Mouse (Mus musculus): ENCODE measurements at regions not wholly inside any gene's neighbourhood (a gene's known extent, or its start where the extent isn't known, plus 50 kb on each side); places are given as distances from the start of the nearest gene placed in this dataset.

DNA sequence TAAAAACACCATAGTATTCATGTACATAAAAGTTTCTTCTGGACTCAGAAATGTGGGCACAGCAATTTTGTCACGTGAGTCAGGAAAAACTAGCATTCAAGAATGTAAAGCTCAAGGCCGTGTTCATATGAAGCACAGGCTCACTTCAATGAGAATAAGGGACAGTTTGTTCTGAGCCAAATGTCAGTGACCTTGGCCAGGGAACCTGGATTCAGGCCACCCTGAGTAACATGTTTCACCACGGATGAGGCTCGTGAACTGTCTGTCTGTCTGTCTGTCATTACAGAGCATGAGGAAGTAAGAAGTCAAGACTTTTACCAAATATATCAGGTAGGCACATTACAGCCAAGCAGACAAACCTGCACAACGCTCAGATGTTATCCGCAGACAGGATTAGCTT, 74.3 kb upstream of the Nr5a2 start:
- no peak overlapping the region for H3K4me3 ChIP-seq (ENCODE audit: low read depth, low read length)
- no peak overlapping the region for H3K4me2 ChIP-seq (ENCODE audit: low read length)
- WGBS, result 89% methylated on average over 6 of the region's 6 CpGs
- no peaks in the 10 kb centered on the region for H3K4me1 ChIP-seq (replicated peaks; ENCODE audit: control insufficient read depth, insufficient read depth, low read length)
- H3K27ac ChIP-seq (ENCODE audit: low read depth), result no peak overlapping the region
- no peaks in the 10 kb centered on the region for H3K36me3 ChIP-seq (ENCODE audit: control insufficient read depth, insufficient read depth, low read length)
- H3K9ac ChIP-seq (ENCODE audit: low read length), result no peak overlapping the region
- no peaks in the 10 kb centered on the region for H3K9me3 ChIP-seq (ENCODE audit: control insufficient read depth, low read length)
- ATAC-seq (replicated peaks; ENCODE audit: low FRiP score, low TSS enrichment, low read depth) (no peak), DNase-seq (ENCODE audit: low spot score) (no peak)
- H3K27me3 ChIP-seq (replicated peaks; ENCODE audit: control insufficient read depth, insufficient read depth, low read length), result no peaks in the 10 kb centered on the region

DNA sequence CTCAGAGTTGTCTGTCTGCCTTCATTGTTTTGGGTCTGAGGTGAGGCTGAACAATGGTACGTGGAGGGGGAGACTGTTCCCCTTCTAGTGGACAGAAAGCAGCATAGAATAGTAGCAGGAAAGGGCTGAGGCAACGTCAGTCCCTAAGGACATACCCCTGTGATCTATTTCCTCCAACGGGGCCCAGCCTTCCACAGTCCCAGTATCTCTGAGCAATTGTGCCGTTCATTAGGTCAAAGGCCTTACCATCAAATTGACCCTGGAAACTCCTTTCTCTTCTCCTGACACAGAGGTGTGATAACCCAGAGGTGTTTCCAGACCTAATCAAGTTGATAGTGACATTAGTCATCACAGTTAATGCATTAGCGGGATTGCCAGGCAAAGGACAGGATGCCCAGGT, 73.4 kb upstream of the Nr5a2 start:
- Histone ChIP-seq H3K27ac (ENCODE audit: low read depth) (no peak overlapping the region), H3K36me3 (ENCODE audit: control insufficient read depth, insufficient read depth, low read length) (no peaks in the 10 kb centered on the region), H3K4me3 (ENCODE audit: low read depth, low read length) (no peak overlapping the region), H3K9me3 (ENCODE audit: control insufficient read depth, low read length) (no peaks in the 10 kb centered on the region), H3K27me3 (replicated peaks; ENCODE audit: control insufficient read depth, insufficient read depth, low read length) (no peaks in the 10 kb centered on the region), H3K9ac (ENCODE audit: low read length) (no peak overlapping the region), H3K4me2 (ENCODE audit: low read length) (no peak overlapping the region), H3K4me1 (replicated peaks; ENCODE audit: control insufficient read depth, insufficient read depth, low read length) (no peaks in the 10 kb centered on the region)
- 60% methylated on average over 5 of the region's 5 CpGs for WGBS
- ATAC-seq (replicated peaks; ENCODE audit: low FRiP score, low TSS enrichment, low read depth), result no peak
- DNase-seq (ENCODE audit: low spot score), result no peak

DNA sequence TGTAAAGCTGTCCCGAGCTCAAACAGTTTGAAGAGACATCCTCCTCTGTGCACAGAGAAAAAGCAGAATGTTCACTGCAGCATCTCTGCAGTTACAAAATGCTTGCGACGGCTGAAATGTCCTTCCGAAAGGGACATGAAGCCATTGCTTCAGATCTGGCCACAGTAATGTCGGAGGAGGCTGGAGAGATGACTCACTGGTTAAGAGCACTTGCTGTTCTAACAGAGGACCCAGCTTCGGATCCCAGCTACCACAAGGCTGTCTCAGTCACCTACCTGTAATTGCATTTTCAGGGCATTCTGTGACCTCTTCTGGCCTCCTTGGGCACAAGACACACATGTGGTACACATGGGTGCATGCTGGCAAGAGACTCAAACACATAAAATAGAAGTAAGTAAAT, 63.5 kb upstream of the Nr5a2 start:
- WGBS, result 84% methylated on average over 6 of the region's 6 CpGs
- no peak overlapping the region for H3K4me3 ChIP-seq (ENCODE audit: low read depth, low read length)
- no peak overlapping the region for H3K27ac ChIP-seq (ENCODE audit: low read depth)
- H3K36me3 ChIP-seq (ENCODE audit: control insufficient read depth, insufficient read depth, low read length), result no peaks in the 10 kb centered on the region
- H3K4me2 ChIP-seq (ENCODE audit: low read length), result no peak overlapping the region
- H3K4me1 ChIP-seq (replicated peaks; ENCODE audit: control insufficient read depth, insufficient read depth, low read length), result no peaks in the 10 kb centered on the region
- no peak overlapping the region for H3K9ac ChIP-seq (ENCODE audit: low read length)
- no peaks in the 10 kb centered on the region for H3K9me3 ChIP-seq (ENCODE audit: control insufficient read depth, low read length)
- no peak for DNase-seq (ENCODE audit: low spot score)
- H3K27me3 ChIP-seq (replicated peaks; ENCODE audit: control insufficient read depth, insufficient read depth, low read length), result no peaks in the 10 kb centered on the region
- no peak for ATAC-seq (replicated peaks; ENCODE audit: low FRiP score, low TSS enrichment, low read depth)

DNA sequence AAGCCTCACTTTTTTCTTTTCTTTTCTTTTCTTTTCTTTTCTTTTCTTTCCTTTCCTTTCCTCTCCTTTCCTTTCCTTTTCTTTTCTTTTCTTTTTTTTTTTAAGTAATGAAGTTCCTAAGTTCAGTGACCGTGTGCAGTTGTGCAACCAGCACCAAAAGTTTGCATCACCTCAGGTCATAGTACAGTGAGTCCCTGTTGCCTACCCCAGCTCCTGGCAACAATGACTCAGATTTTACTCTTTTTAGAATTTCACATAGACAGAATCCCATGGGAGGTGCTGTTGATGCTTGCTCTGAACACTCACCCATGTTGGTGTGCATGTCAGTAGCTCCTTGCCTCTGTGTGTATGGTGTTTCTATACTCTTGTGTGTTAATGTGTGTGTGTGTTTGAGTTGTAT, 60.3 kb upstream of the Nr5a2 start:
- Histone ChIP-seq H3K36me3 (ENCODE audit: control insufficient read depth, insufficient read depth, low read length) (no peaks in the 10 kb centered on the region), H3K4me2 (ENCODE audit: low read length) (no peak overlapping the region), H3K27me3 (replicated peaks; ENCODE audit: control insufficient read depth, insufficient read depth, low read length) (no peaks in the 10 kb centered on the region), H3K9ac (ENCODE audit: low read length) (no peak overlapping the region), H3K4me1 (replicated peaks; ENCODE audit: control insufficient read depth, insufficient read depth, low read length) (no peaks in the 10 kb centered on the region), H3K4me3 (ENCODE audit: low read depth, low read length) (no peak overlapping the region), H3K27ac (ENCODE audit: low read depth) (no peak overlapping the region), H3K9me3 (ENCODE audit: control insufficient read depth, low read length) (no peaks in the 10 kb centered on the region)
- DNase-seq (ENCODE audit: low spot score) (no peak), ATAC-seq (replicated peaks; ENCODE audit: low FRiP score, low TSS enrichment, low read depth) (no peak)
- WGBS, result 87% methylated on average over 1 of the region's 1 CpGs

DNA sequence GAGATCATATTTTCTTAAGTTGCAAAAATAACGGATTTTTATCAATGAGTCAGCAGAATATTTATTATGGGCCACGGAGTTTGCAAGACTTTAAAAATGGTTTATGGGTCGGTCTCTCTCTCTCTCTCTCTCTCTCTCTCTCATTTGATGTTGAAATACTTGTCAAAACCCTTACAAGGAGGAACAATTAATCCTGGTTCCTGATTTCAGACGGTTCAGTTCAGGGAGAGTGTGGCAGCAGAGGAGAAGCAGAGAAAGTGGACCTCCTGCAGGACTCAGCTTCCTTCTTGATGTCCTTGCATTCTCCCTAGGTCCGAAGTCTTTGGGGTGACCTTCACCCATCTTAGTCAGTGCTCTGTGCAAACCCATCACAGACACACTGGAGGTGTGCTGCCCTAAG, 57.4 kb upstream of the Nr5a2 start:
- no peak overlapping the region for H3K27ac ChIP-seq (ENCODE audit: low read depth)
- H3K4me1 ChIP-seq (replicated peaks; ENCODE audit: control insufficient read depth, insufficient read depth, low read length), result no peaks in the 10 kb centered on the region
- H3K36me3 ChIP-seq (ENCODE audit: control insufficient read depth, insufficient read depth, low read length), result no peaks in the 10 kb centered on the region
- no peak for ATAC-seq (replicated peaks; ENCODE audit: low FRiP score, low TSS enrichment, low read depth)
- 75% methylated on average over 5 of the region's 5 CpGs for WGBS
- H3K27me3 ChIP-seq (replicated peaks; ENCODE audit: control insufficient read depth, insufficient read depth, low read length), result no peaks in the 10 kb centered on the region
- no peak overlapping the region for H3K4me2 ChIP-seq (ENCODE audit: low read length)
- no peak overlapping the region for H3K4me3 ChIP-seq (ENCODE audit: low read depth, low read length)
- H3K9me3 ChIP-seq (ENCODE audit: control insufficient read depth, low read length), result no peaks in the 10 kb centered on the region
- no peak overlapping the region for H3K9ac ChIP-seq (ENCODE audit: low read length)
- DNase-seq (ENCODE audit: low spot score), result no peak

DNA sequence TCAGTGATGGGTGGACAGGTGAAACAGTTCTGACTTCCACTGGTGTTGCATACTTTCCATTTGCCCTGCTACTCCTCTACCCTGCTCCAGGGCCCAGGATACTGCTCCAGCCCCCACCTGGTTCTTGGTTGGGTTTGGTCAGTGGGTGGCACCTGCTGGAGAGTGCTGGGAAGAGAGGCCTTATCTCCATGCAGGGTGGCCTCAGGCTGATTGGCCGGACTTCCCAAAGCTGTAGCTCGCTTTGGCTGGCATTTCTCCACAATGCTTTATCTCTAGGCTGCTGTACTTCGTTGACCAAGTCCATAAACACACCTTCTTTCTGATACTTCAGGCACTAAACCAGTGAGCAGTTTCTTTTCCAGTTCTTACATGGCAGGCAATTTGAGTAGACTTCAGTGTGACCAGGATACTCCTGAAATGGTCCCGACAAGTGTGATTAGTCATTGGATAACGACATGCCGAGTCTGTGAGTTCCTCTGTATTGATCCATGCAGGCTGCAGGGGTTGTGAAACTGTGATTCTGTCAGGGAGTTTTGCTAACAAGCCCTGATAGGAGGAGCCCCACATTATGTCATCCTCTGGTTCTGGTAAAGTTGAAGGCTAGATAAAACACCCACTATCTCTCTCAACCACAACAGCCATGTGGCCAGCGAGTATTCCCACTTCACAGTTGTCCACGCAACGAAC, 50.1 kb upstream of the Nr5a2 start:
- Histone ChIP-seq H3K36me3 (ENCODE audit: control insufficient read depth, insufficient read depth, low read length) (no peaks in the 10 kb centered on the region), H3K27ac (ENCODE audit: low read depth) (no peak overlapping the region), H3K27me3 (replicated peaks; ENCODE audit: control insufficient read depth, insufficient read depth, low read length) (no peaks in the 10 kb centered on the region), H3K4me2 (ENCODE audit: low read length) (no peak overlapping the region), H3K9ac (ENCODE audit: low read length) (no peak overlapping the region), H3K9me3 (ENCODE audit: control insufficient read depth, low read length) (no peaks in the 10 kb centered on the region), H3K4me1 (replicated peaks; ENCODE audit: control insufficient read depth, insufficient read depth, low read length) (no peaks in the 10 kb centered on the region), H3K4me3 (ENCODE audit: low read depth, low read length) (no peak overlapping the region)
- 0 out of 2 replicates have a peak, but pooled peaks have one; percentile 32 for ATAC-seq (replicated peaks; ENCODE audit: low FRiP score, low TSS enrichment, low read depth)
- DNase-seq (ENCODE audit: low spot score), result no peak
- WGBS, result 57% methylated on average over 9 of the region's 9 CpGs

MicroRNA genes in the stretch of these regions (microRNA counts, 519-probe panel; counts per million panel counts)
- 5,443 counts per million, percentile 92 among the panel's probes with 10 or more counts for microRNA mmu-miR-181a
- 2,644 counts per million, percentile 28 among the panel's probes with 10 or more counts for microRNA mmu-miR-181b+mmu-miR-181d

Small RNA genes lying in the stretch of these regions (microRNA-seq; reads per million reads assigned to microRNA genes)
- gene Mir181a-1 (1,370 reads per million, percentile 81 among the genes with 10 or more reads in this experiment), gene Mir181b-1 (21.0 reads per million, percentile 47 among the genes with 10 or more reads in this experiment)
